Mouse (Mus musculus): ENCODE data around the gene Cym. TPM values are rescaled to one million over a fixed set of nuclear protein-coding genes. Genes with fewer than 3 reads are reported as not detected.
A peak's percentile ranks its signal among the peaks of the same experiment; 100 is the strongest.

The Cym gene
- polyA plus RNA-seq, 1 experiment from 2014 or later: 1.2 TPM

- 67% methylated on average over 1 of the region's 1 CpGs for WGBS
- Histone ChIP-seq H3K36me3 (ENCODE audit: insufficient read depth, low read length) (no peaks in the 10 kb centered on the region), H3K27ac (no peak within 1 kb of the TSS), H3K4me2 (ENCODE audit: low read length) (no peak within 1 kb of the TSS), H3K4me3 (replicated peaks; ENCODE audit: low read depth, low read length) (no peak within 1 kb of the TSS), H3K27me3 (ENCODE audit: insufficient read depth, low read length) (no peaks in the 10 kb centered on the region), H3K9me3 (replicated peaks; ENCODE audit: low read length) (no peaks in the 10 kb centered on the region), H3K9ac (ENCODE audit: low read depth, low read length) (no peak within 1 kb of the TSS), H3K4me1 (replicated peaks; ENCODE audit: insufficient read depth, low read length) (no peaks in the 10 kb centered on the region)
- DNase-seq (ENCODE audit: low spot score) (no peak), ATAC-seq (replicated peaks; ENCODE audit: low FRiP score, low read depth) (no peak)
- TF ChIP-seq CTCF (IDR thresholded peaks at IDR 0.05; ENCODE audit: low read depth): no peak
Measured at GRCm38 (mm10) chr3:107182756-107183155, 38.8 kb downstream of the Cym start, which contains the start of gene Kcna10. Kcna10 (plus strand) TSS chr3:107183056.

DNA sequence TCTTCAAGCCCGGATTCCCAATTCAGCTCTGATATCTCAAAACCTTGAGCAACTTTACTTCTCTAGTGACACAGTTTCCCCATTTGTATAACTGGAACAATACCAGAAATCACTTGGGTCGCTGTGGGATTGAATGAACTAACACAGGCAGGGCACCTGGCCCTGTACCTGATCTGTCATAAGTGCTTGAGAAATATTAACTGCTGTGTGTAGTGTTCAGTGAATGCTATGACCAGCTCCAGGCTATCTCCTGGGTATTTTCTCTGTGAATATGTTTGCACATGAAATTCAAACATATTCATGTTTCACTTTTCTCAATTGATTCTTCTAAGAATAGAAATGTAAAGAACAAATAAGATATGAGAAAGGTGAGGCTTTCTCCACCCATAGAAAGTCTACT is 40.7 kb downstream of the Cym start:
- ATAC-seq (replicated peaks; ENCODE audit: low FRiP score, low read depth): no peak
- Histone ChIP-seq H3K9ac (ENCODE audit: low read depth, low read length) (no peak overlapping the region), H3K4me1 (replicated peaks; ENCODE audit: insufficient read depth, low read length) (no peaks in the 10 kb centered on the region), H3K9me3 (replicated peaks; ENCODE audit: low read length) (no peaks in the 10 kb centered on the region), H3K27me3 (ENCODE audit: insufficient read depth, low read length) (no peaks in the 10 kb centered on the region), H3K4me2 (ENCODE audit: low read length) (no peak overlapping the region), H3K36me3 (ENCODE audit: insufficient read depth, low read length) (no peaks in the 10 kb centered on the region), H3K4me3 (replicated peaks; ENCODE audit: low read depth, low read length) (no peak overlapping the region), H3K27ac (no peak overlapping the region)
- DNase-seq (ENCODE audit: low spot score): no peak
- WGBS: 73% methylated on average over 2 of the region's 2 CpGs
- TF ChIP-seq CTCF (IDR thresholded peaks at IDR 0.05; ENCODE audit: low read depth): no peak

GRCm38 (mm10) chr3:107176501-107176900 is 45.0 kb downstream of the Cym start:
- WGBS: 48% methylated on average over 9 of the region's 9 CpGs
- no peaks in the 10 kb centered on the region for H3K9me3 ChIP-seq (replicated peaks; ENCODE audit: low read length)
- no peak overlapping the region for H3K4me3 ChIP-seq (replicated peaks; ENCODE audit: low read depth, low read length)
- H3K27me3 ChIP-seq (ENCODE audit: insufficient read depth, low read length): no peaks in the 10 kb centered on the region
- no peak for TF ChIP-seq CTCF (IDR thresholded peaks at IDR 0.05; ENCODE audit: low read depth)
- no peak for ATAC-seq (replicated peaks; ENCODE audit: low FRiP score, low read depth)
- no peaks in the 10 kb centered on the region for H3K36me3 ChIP-seq (ENCODE audit: insufficient read depth, low read length)
- DNase-seq (ENCODE audit: low spot score): no peak
- no peaks in the 10 kb centered on the region for H3K4me1 ChIP-seq (replicated peaks; ENCODE audit: insufficient read depth, low read length)
- no peak overlapping the region for H3K4me2 ChIP-seq (ENCODE audit: low read length)
- no peak overlapping the region for H3K27ac ChIP-seq
- H3K9ac ChIP-seq (ENCODE audit: low read depth, low read length): no peak overlapping the region

DNA sequence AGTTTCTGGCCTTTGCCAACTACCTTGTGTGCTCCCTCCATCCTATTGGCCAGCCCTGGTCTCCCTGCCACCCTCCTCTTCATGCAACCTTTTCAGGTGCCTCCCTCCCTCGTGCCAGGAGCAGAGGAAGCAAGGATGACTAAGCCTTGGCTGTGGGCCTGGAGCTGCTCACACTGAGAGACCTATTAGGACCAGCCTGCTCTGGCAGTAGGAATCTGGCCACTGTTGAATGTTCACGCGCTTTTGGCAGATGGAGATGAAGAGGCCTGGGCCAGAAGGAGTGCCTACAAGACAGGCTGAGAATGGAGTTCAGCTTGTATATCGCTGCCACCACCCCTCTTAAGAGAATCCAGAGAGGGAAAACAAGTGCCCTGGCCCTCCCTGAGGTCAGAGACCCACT is 46.0 kb downstream of the Cym start:
- Histone ChIP-seq H3K36me3 (ENCODE audit: insufficient read depth, low read length) (no peaks in the 10 kb centered on the region), H3K4me2 (ENCODE audit: low read length) (no peak overlapping the region), H3K9ac (ENCODE audit: low read depth, low read length) (no peak overlapping the region), H3K4me3 (replicated peaks; ENCODE audit: low read depth, low read length) (no peak overlapping the region), H3K9me3 (replicated peaks; ENCODE audit: low read length) (no peaks in the 10 kb centered on the region), H3K4me1 (replicated peaks; ENCODE audit: insufficient read depth, low read length) (no peaks in the 10 kb centered on the region), H3K27ac (no peak overlapping the region), H3K27me3 (ENCODE audit: insufficient read depth, low read length) (no peaks in the 10 kb centered on the region)
- 65% methylated on average over 4 of the region's 4 CpGs for WGBS
- ATAC-seq (replicated peaks; ENCODE audit: low FRiP score, low read depth): no peak
- TF ChIP-seq CTCF (IDR thresholded peaks at IDR 0.05; ENCODE audit: low read depth): no peak
- DNase-seq (ENCODE audit: low spot score): no peak

DNA sequence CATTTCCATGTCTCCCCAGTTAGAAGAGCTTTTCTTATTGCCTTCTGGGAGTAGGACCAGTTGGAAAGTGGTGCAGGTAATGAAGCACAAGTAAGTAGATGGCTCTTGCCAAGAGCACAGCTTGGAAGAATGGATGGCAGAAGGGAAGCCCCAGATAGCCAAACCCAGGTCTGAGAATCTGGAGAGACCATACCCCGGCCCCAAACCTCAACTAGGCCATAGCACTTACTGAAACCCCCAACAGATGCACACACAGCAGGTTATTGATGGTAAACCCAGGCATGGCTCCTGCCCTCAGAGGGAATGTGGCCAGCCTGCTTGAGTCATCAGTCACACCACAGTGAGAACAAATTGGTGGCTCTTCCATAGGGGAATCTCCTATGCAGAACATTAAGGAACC is 49.0 kb downstream of the Cym start:
- no peak for TF ChIP-seq CTCF (IDR thresholded peaks at IDR 0.05; ENCODE audit: low read depth)
- Histone ChIP-seq H3K36me3 (ENCODE audit: insufficient read depth, low read length) (no peaks in the 10 kb centered on the region), H3K4me3 (replicated peaks; ENCODE audit: low read depth, low read length) (no peak overlapping the region), H3K27ac (no peak overlapping the region), H3K27me3 (ENCODE audit: insufficient read depth, low read length) (no peaks in the 10 kb centered on the region), H3K9me3 (replicated peaks; ENCODE audit: low read length) (no peaks in the 10 kb centered on the region), H3K9ac (ENCODE audit: low read depth, low read length) (no peak overlapping the region), H3K4me1 (replicated peaks; ENCODE audit: insufficient read depth, low read length) (no peaks in the 10 kb centered on the region), H3K4me2 (ENCODE audit: low read length) (no peak overlapping the region)
- DNase-seq (ENCODE audit: low spot score): no peak
- 92% methylated on average over 1 of the region's 1 CpGs for WGBS
- ATAC-seq (replicated peaks; ENCODE audit: low FRiP score, low read depth): no peak

DNA sequence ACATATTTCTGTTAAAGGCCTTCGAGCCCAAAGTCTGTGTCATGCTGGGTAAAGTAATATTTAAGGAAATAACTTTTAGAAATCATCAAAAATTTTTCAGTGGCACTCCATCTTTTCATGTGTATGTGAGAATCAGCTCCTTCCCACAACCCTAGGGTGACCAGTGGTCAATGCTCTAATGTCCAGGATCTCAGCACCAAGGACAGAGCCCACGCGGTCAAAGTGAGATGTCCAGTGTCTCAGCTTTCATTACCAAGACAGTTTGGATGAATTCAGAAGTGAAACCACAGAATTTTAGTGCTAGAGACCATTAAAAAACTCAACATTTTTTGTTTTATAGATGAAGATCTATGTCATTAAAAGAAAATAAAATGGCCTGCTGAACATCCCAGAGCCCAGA is 49.6 kb downstream of the Cym start:
- Histone ChIP-seq H3K27ac (no peak overlapping the region), H3K36me3 (ENCODE audit: insufficient read depth, low read length) (no peaks in the 10 kb centered on the region), H3K9ac (ENCODE audit: low read depth, low read length) (no peak overlapping the region), H3K9me3 (replicated peaks; ENCODE audit: low read length) (no peaks in the 10 kb centered on the region), H3K27me3 (ENCODE audit: insufficient read depth, low read length) (no peaks in the 10 kb centered on the region), H3K4me3 (replicated peaks; ENCODE audit: low read depth, low read length) (no peak overlapping the region), H3K4me1 (replicated peaks; ENCODE audit: insufficient read depth, low read length) (no peaks in the 10 kb centered on the region), H3K4me2 (ENCODE audit: low read length) (no peak overlapping the region)
- ATAC-seq (replicated peaks; ENCODE audit: low FRiP score, low read depth) (no peak), DNase-seq (ENCODE audit: low spot score) (peak; percentile 48)
- WGBS: 56% methylated on average over 3 of the region's 3 CpGs
- no peak for TF ChIP-seq CTCF (IDR thresholded peaks at IDR 0.05; ENCODE audit: low read depth)

GRCm38 (mm10) chr3:107169552-107169951 is 52.0 kb downstream of the Cym start:
- Histone ChIP-seq H3K9ac (ENCODE audit: low read depth, low read length) (no peak overlapping the region), H3K27ac (no peak overlapping the region), H3K9me3 (replicated peaks; ENCODE audit: low read length) (no peaks in the 10 kb centered on the region), H3K27me3 (ENCODE audit: insufficient read depth, low read length) (no peaks in the 10 kb centered on the region), H3K4me3 (replicated peaks; ENCODE audit: low read depth, low read length) (no peak overlapping the region), H3K36me3 (ENCODE audit: insufficient read depth, low read length) (no peaks in the 10 kb centered on the region), H3K4me2 (ENCODE audit: low read length) (no peak overlapping the region), H3K4me1 (replicated peaks; ENCODE audit: insufficient read depth, low read length) (no peaks in the 10 kb centered on the region)
- no peak for DNase-seq (ENCODE audit: low spot score)
- ATAC-seq (replicated peaks; ENCODE audit: low FRiP score, low read depth): no peak
- 55% methylated on average over 2 of the region's 2 CpGs for WGBS
- TF ChIP-seq CTCF (IDR thresholded peaks at IDR 0.05; ENCODE audit: low read depth): no peak

Measured in kidney, postnatal 0 days (tissue).